Mouse (Mus musculus): Measurements from ENCODE around the gene Gm5148. TPM values are rescaled to one million over a fixed set of nuclear protein-coding genes. Genes with fewer than 3 reads are reported as not detected.

Gm5148 gene
- polyA plus RNA-seq, 1 experiment = 5.8 TPM

DNA sequence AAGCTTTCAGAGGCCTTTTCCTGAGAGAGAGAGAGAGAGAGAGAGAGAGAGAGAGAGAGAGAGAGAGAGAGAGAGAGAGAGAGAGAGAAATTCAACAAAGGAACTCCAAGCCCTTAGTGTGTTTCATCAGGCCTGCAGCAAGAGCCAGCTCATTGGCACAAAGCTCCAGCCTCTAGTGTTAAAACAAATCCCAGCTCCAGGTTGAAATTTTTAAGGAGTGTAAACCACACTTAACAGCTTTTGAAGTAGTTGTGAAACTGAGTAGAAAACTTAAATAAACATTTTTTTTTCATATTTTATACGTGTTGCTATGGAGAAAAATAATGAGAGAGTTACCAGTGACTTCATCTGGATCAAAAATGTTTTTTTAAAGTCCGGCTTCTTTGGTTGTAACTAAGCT lies 7.3 kb downstream of the Gm5148 start:
- Histone ChIP-seq H3K27me3 (ENCODE audit: control insufficient read depth, insufficient read depth, insufficient read length) (no peaks in the 10 kb centered on the region), H3K36me3 (ENCODE audit: control insufficient read depth, insufficient read depth) (no peaks in the 10 kb centered on the region), H3K79me2 (ENCODE audit: control insufficient read depth, insufficient read depth) (no peaks in the 10 kb centered on the region), H3K4me3 (ENCODE audit: insufficient read depth, poor library complexity, severe bottlenecking) (no peak overlapping the region), H3ac (ENCODE audit: control insufficient read depth, insufficient read length, low read depth) (no peak overlapping the region), H3K79me3 (ENCODE audit: low read depth) (no peaks in the 10 kb centered on the region)
- TF ChIP-seq MYOD1 (IDR thresholded peaks at IDR 0.05; ENCODE audit: control insufficient read depth, insufficient read length, low read depth) (no peak), USF1 (IDR thresholded peaks at IDR 0.05; ENCODE audit: low read depth) (no peak), CEBPB (IDR thresholded peaks at IDR 0.05; ENCODE audit: low read depth) (no peak), CTCF (IDR thresholded peaks at IDR 0.05; ENCODE audit: control insufficient read depth, insufficient read depth, insufficient read length) (no peak), FOSL1 (IDR thresholded peaks at IDR 0.05; ENCODE audit: insufficient read depth, low read length, poor library complexity, severe bottlenecking) (no peak), MAX (IDR thresholded peaks at IDR 0.05) (no peak), MYOG (IDR thresholded peaks at IDR 0.05; ENCODE audit: control insufficient read depth, extremely low read depth, insufficient read length) (no peak)

DNA sequence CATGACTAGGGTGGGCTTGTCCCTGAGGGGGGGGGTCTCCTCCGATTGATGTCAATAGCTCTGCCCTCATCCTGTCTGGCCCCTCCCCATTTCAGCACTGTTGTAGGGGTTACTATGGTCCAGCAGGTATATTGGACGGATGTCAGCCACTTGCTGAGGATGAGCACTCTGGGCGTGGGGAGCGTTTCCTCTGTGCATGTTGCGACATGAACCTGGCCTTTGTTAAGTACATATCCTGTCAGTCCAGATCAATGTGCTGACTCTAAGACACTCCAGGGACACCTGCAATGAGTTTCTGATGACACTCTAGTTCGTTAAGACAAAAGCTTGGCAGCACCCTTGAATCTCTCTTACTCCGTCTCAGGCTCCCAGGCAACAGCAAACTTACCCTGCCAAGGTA lies 8.6 kb downstream of the Gm5148 start:
- no peaks in the 10 kb centered on the region for H3K36me3 ChIP-seq (ENCODE audit: control insufficient read depth, insufficient read depth)
- no peaks in the 10 kb centered on the region for H3K79me2 ChIP-seq (ENCODE audit: control insufficient read depth, insufficient read depth)
- no peaks in the 10 kb centered on the region for H3K79me3 ChIP-seq (ENCODE audit: low read depth)
- TF ChIP-seq MYOG (IDR thresholded peaks at IDR 0.05; ENCODE audit: control insufficient read depth, extremely low read depth, insufficient read length) (no peak), MAX (IDR thresholded peaks at IDR 0.05) (no peak), CEBPB (IDR thresholded peaks at IDR 0.05; ENCODE audit: low read depth) (no peak), MYOD1 (IDR thresholded peaks at IDR 0.05; ENCODE audit: control insufficient read depth, insufficient read length, low read depth) (no peak), CTCF (IDR thresholded peaks at IDR 0.05; ENCODE audit: control insufficient read depth, insufficient read depth, insufficient read length) (no peak)
- no peak overlapping the region for H3K4me3 ChIP-seq (ENCODE audit: insufficient read depth, poor library complexity, severe bottlenecking)
- no peak overlapping the region for H3ac ChIP-seq (ENCODE audit: control insufficient read depth, insufficient read length, low read depth)
- H3K27me3 ChIP-seq (ENCODE audit: control insufficient read depth, insufficient read depth, insufficient read length) = no peaks in the 10 kb centered on the region

DNA sequence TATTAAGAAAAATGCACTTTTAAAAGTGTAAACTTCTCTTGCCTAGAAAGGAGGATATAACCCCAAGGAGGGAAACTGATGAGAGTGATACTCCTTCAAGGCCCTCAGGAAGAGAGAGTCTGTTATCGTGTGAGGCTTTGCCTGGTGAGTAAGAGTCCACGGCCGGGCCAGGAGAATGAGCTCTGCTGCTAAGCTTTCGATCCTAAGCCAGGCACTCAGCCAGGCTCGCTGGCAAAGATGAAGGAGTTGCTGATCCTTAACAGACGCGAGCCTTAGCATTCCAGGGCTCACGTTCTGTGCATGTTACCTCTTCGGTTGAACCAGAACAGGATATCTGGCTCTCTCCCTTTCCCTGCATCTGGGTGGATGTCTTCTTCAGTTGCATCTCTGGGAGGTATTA lies 11.8 kb downstream of the Gm5148 start:
- TF ChIP-seq MYOG (IDR thresholded peaks at IDR 0.05; ENCODE audit: control insufficient read depth, extremely low read depth, insufficient read length) = no peak
- H3K27me3 ChIP-seq (ENCODE audit: control insufficient read depth, insufficient read depth, insufficient read length) = no peaks in the 10 kb centered on the region
- H3ac ChIP-seq (ENCODE audit: control insufficient read depth, insufficient read length, low read depth) = no peak overlapping the region
- no peak overlapping the region for H3K4me3 ChIP-seq (ENCODE audit: insufficient read depth, poor library complexity, severe bottlenecking)
- no peaks in the 10 kb centered on the region for H3K79me2 ChIP-seq (ENCODE audit: control insufficient read depth, insufficient read depth)
- H3K79me3 ChIP-seq (ENCODE audit: low read depth) = no peaks in the 10 kb centered on the region
- H3K36me3 ChIP-seq (ENCODE audit: control insufficient read depth, insufficient read depth) = no peaks in the 10 kb centered on the region

GRCm38 (mm10) chr3:37711639-37712038 lies 12.7 kb downstream of the Gm5148 start:
- no peak overlapping the region for H3K4me3 ChIP-seq (ENCODE audit: insufficient read depth, poor library complexity, severe bottlenecking)
- no peak overlapping the region for H3ac ChIP-seq (ENCODE audit: control insufficient read depth, insufficient read length, low read depth)
- H3K36me3 ChIP-seq (ENCODE audit: control insufficient read depth, insufficient read depth) = no peaks in the 10 kb centered on the region
- TF ChIP-seq CEBPB (IDR thresholded peaks at IDR 0.05; ENCODE audit: low read depth) (no peak), MYOD1 (IDR thresholded peaks at IDR 0.05; ENCODE audit: control insufficient read depth, insufficient read length, low read depth) (no peak), MAX (IDR thresholded peaks at IDR 0.05) (no peak), USF1 (IDR thresholded peaks at IDR 0.05; ENCODE audit: low read depth) (no peak), CTCF (IDR thresholded peaks at IDR 0.05; ENCODE audit: control insufficient read depth, insufficient read depth, insufficient read length) (no peak)
- no peaks in the 10 kb centered on the region for H3K79me3 ChIP-seq (ENCODE audit: low read depth)
- no peaks in the 10 kb centered on the region for H3K27me3 ChIP-seq (ENCODE audit: control insufficient read depth, insufficient read depth, insufficient read length)
- H3K79me2 ChIP-seq (ENCODE audit: control insufficient read depth, insufficient read depth) = no peaks in the 10 kb centered on the region

- no peaks in the 10 kb centered on the region for H3K79me2 ChIP-seq (ENCODE audit: control insufficient read depth, insufficient read depth)
- no peak overlapping the region for H3K4me3 ChIP-seq (ENCODE audit: insufficient read depth, poor library complexity, severe bottlenecking)
- no peaks in the 10 kb centered on the region for H3K79me3 ChIP-seq (ENCODE audit: low read depth)
- H3K27me3 ChIP-seq (ENCODE audit: control insufficient read depth, insufficient read depth, insufficient read length) = no peaks in the 10 kb centered on the region
- no peak for TF ChIP-seq MYOG (IDR thresholded peaks at IDR 0.05; ENCODE audit: control insufficient read depth, extremely low read depth, insufficient read length)
- no peak for TF ChIP-seq MYOD1 (IDR thresholded peaks at IDR 0.05; ENCODE audit: control insufficient read depth, insufficient read length, low read depth)
- TF ChIP-seq CTCF (IDR thresholded peaks at IDR 0.05; ENCODE audit: control insufficient read depth, insufficient read depth, insufficient read length) = no peak
- no peak for TF ChIP-seq FOSL1 (IDR thresholded peaks at IDR 0.05; ENCODE audit: insufficient read depth, low read length, poor library complexity, severe bottlenecking)
- no peak for TF ChIP-seq MAX (IDR thresholded peaks at IDR 0.05)
- TF ChIP-seq USF1 (IDR thresholded peaks at IDR 0.05; ENCODE audit: low read depth) = no peak
- TF ChIP-seq CEBPB (IDR thresholded peaks at IDR 0.05; ENCODE audit: low read depth) = no peak
- no peak overlapping the region for H3ac ChIP-seq (ENCODE audit: control insufficient read depth, insufficient read length, low read depth)
- no peaks in the 10 kb centered on the region for H3K36me3 ChIP-seq (ENCODE audit: control insufficient read depth, insufficient read depth)
Measured at GRCm38 (mm10) chr3:37707801-37708200, 16.5 kb downstream of the Gm5148 start.

DNA sequence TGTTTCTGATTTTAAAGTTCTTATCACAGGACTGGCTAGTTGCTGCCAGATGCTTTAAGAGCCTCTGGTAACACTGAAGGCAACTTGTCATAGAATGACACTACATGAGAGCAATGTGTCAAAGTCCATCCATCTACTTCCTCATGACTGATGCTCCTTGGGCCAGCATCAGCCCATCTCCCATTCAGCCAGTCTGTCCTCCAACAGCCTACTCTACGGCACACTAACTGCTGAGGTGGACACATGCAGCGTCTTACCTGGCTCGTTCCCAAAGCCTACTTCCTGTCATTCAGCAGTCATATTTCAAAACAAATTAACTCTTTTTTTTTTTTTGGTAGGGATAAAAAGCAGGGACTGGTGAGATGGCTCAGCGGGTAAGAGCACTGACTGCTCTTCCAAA lies 17.9 kb downstream of the Gm5148 start:
- H3K27me3 ChIP-seq (ENCODE audit: control insufficient read depth, insufficient read depth, insufficient read length) = no peaks in the 10 kb centered on the region
- no peaks in the 10 kb centered on the region for H3K79me3 ChIP-seq (ENCODE audit: low read depth)
- no peaks in the 10 kb centered on the region for H3K79me2 ChIP-seq (ENCODE audit: control insufficient read depth, insufficient read depth)
- no peaks in the 10 kb centered on the region for H3K36me3 ChIP-seq (ENCODE audit: control insufficient read depth, insufficient read depth)
- no peak for TF ChIP-seq MAX (IDR thresholded peaks at IDR 0.05)
- TF ChIP-seq FOSL1 (IDR thresholded peaks at IDR 0.05; ENCODE audit: insufficient read depth, low read length, poor library complexity, severe bottlenecking) = no peak
- no peak for TF ChIP-seq USF1 (IDR thresholded peaks at IDR 0.05; ENCODE audit: low read depth)
- TF ChIP-seq MYOD1 (IDR thresholded peaks at IDR 0.05; ENCODE audit: control insufficient read depth, insufficient read length, low read depth) = no peak
- TF ChIP-seq CTCF (IDR thresholded peaks at IDR 0.05; ENCODE audit: control insufficient read depth, insufficient read depth, insufficient read length) = no peak
- TF ChIP-seq MYOG (IDR thresholded peaks at IDR 0.05; ENCODE audit: control insufficient read depth, extremely low read depth, insufficient read length) = no peak
- no peak for TF ChIP-seq CEBPB (IDR thresholded peaks at IDR 0.05; ENCODE audit: low read depth)
- no peak overlapping the region for H3ac ChIP-seq (ENCODE audit: control insufficient read depth, insufficient read length, low read depth)
- no peak overlapping the region for H3K4me3 ChIP-seq (ENCODE audit: insufficient read depth, poor library complexity, severe bottlenecking)

Data from C2C12 (cell line).